Mouse (Mus musculus): ENCODE measurements at regions not wholly inside any gene's neighbourhood (a gene's known extent, or its start where the extent isn't known, plus 50 kb on each side); places are given as distances from the start of the nearest gene placed in this dataset.

- TF ChIP-seq POLR2A (IDR thresholded peaks at IDR 0.05; ENCODE audit: insufficient read depth, low read depth, low read length) (no peak), CTCF (IDR thresholded peaks at IDR 0.05; ENCODE audit: insufficient read depth, low read depth, low read length) (no peak)
Measured at GRCm38 (mm10) chr2:148180245-148180644, 133.5 kb upstream of the Foxa2 start.

Measured in olfactory bulb, adult 2 months (tissue).